8 mouse cellular contexts compared by ENCODE assay signal in the genomic region with DNA sequence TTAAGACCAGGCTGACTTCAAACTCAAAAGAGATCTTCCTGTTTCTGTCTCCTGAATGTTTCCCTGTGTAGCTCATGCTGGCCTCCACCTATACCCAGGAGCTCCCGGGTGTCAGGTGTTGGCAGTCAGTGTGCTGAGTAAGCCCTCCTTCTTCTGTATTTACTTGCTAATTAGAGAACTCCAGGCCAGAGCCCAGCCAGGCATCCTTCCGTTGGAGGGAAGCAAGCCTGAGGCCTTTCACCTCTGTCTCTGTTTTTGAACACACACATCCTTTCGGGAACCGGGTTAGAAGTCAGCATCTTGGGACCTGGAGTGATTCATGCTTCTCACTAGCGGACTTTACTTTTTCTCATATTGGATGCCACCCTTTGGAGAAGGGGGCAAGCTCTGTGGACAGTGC. TPM values are rescaled to one million over a fixed set of nuclear protein-coding genes. Genes with fewer than 3 reads are reported as not detected.
DNase-seq lines count a peak whose midpoint lies in the region; ATAC-seq and TF ChIP-seq lines count a peak whose summit lies in the region.

No protein-coding gene starts in this region.

- 47% methylated on average over 5 of the region's 5 CpGs for WGBS in lung, postnatal 0 days
- 73% methylated on average over 5 of the region's 5 CpGs for WGBS in forebrain, embryonic 12.5 days
- whole genome bisulfite sequencing in limb, embryonic 12.5 days, result 72% methylated on average over 5 of the region's 5 CpGs

- H3K4me2 ChIP-seq in lung, postnatal 0 days (replicated peaks; ENCODE audit: low read depth, low read length), result peak overlapping the region; percentile 82; the same call in 1 of the 2 replicates
- peak overlapping the region; percentile 83 for H3K4me2 ChIP-seq in forebrain, embryonic 12.5 days
- H3K4me2 ChIP-seq in limb, embryonic 12.5 days, result peak overlapping the region; percentile 85

- no peaks in the 10 kb centered on the region for H3K27me3 ChIP-seq in lung, postnatal 0 days (replicated peaks; ENCODE audit: insufficient read depth, low read length)
- H3K27me3 ChIP-seq in forebrain, embryonic 12.5 days, result no peaks in the 10 kb centered on the region
- no peaks in the 10 kb centered on the region for H3K27me3 ChIP-seq in limb, embryonic 12.5 days
- no peaks in the 10 kb centered on the region for H3K27me3 ChIP-seq in splenic B cell, adult 2 months (ENCODE audit: control insufficient read depth, insufficient read depth, low read length, poor library complexity, severe bottlenecking)

- TF ChIP-seq EP300 in lung, postnatal 0 days (IDR thresholded peaks at IDR 0.05), result no peak

- DNase-seq in lung, postnatal 0 days (ENCODE audit: low spot score), result no peak
- no peak for DNase-seq in lung, postnatal 14 days
- DNase-seq in splenic B cell, adult 2 months (ENCODE audit: low read depth, low spot score), result peak; percentile 31
- no peak for DNase-seq in natural killer cell, adult 2 months (ENCODE audit: low spot score in 2 of 2)
- DNase-seq in spleen, postnatal 14 days (ENCODE audit: low spot score in 2 of 2), result no peak
- DNase-seq in lung, postnatal 25 days (ENCODE audit: low spot score), result no peak

- peaks cover 10% of the 10 kb centered on the region; the same call in 1 of the 2 replicates for H3K36me3 ChIP-seq in lung, postnatal 0 days (ENCODE audit: insufficient read depth, low read length)
- peaks cover 28% of the 10 kb centered on the region for H3K36me3 ChIP-seq in forebrain, embryonic 12.5 days (replicated peaks)
- peaks cover 45% of the 10 kb centered on the region for H3K36me3 ChIP-seq in limb, embryonic 12.5 days
- no peaks in the 10 kb centered on the region for H3K36me3 ChIP-seq in splenic B cell, adult 2 months (ENCODE audit: control insufficient read depth, insufficient read depth, low read length, poor library complexity, severe bottlenecking)

- H3K4me3 ChIP-seq in lung, postnatal 0 days (ENCODE audit: low read depth, low read length), result 0 out of 2 replicates have a peak overlapping the region, but pooled peaks have one; percentile 66
- peak overlapping the region; percentile 71 for H3K4me3 ChIP-seq in forebrain, embryonic 12.5 days (replicated peaks)
- peak overlapping the region; percentile 60 for H3K4me3 ChIP-seq in limb, embryonic 12.5 days (replicated peaks)

- H3K4me1 ChIP-seq in lung, postnatal 0 days (ENCODE audit: insufficient read depth, low read depth, low read length), result peaks cover 14% of the 10 kb centered on the region
- H3K4me1 ChIP-seq in forebrain, embryonic 12.5 days, result peaks cover 20% of the 10 kb centered on the region
- H3K4me1 ChIP-seq in limb, embryonic 12.5 days (replicated peaks), result peaks cover 12% of the 10 kb centered on the region

- no peak for TF ChIP-seq CTCF in lung, postnatal 0 days (IDR thresholded peaks at IDR 0.05)

- H3K9ac ChIP-seq in lung, postnatal 0 days (replicated peaks; ENCODE audit: low read depth), result no peak overlapping the region
- no peak overlapping the region for H3K9ac ChIP-seq in forebrain, embryonic 12.5 days
- no peak overlapping the region for H3K9ac ChIP-seq in limb, embryonic 12.5 days (replicated peaks)

- no peaks in the 10 kb centered on the region for H3K9me3 ChIP-seq in lung, postnatal 0 days (ENCODE audit: low read length)
- H3K9me3 ChIP-seq in forebrain, embryonic 12.5 days, result 0 out of 2 replicates have a peak, but pooled peaks cover 5% of the 10 kb centered on the region
- H3K9me3 ChIP-seq in limb, embryonic 12.5 days, result 0 out of 2 replicates have a peak, but pooled peaks cover 7% of the 10 kb centered on the region

- no peak for ATAC-seq in lung, postnatal 0 days
- ATAC-seq in forebrain, embryonic 12.5 days (ENCODE audit: low FRiP score), result no peak
- ATAC-seq in limb, embryonic 12.5 days (ENCODE audit: insufficient number of reproducible peaks, insufficient read depth, low FRiP score, low TSS enrichment, low read depth), result no peak

- peak overlapping the region; percentile 99; the same call in 1 of the 2 replicates for H3K27ac ChIP-seq in lung, postnatal 0 days (ENCODE audit: low read length)
- no peak overlapping the region for H3K27ac ChIP-seq in forebrain, embryonic 12.5 days
- no peak overlapping the region for H3K27ac ChIP-seq in limb, embryonic 12.5 days

RNA-seq across cellular contexts. Expression of a gene that starts 1.4 kb away (rescaled TPM):
- polyA plus RNA-seq in lung, postnatal 0 days (2015; fragmentation: Nextera tagmentation; extraction: Ambion mirVana), result 4.9 and 6.4 TPM in 2 replicates
- 15.7 and 23.4 TPM in 2 replicates for polyA plus RNA-seq in forebrain, embryonic 12.5 days (2016; fragmentation: Nextera tagmentation; extraction: Ambion mirVana)
- 9.7 and 12.0 TPM in 2 replicates for polyA plus RNA-seq in limb, embryonic 12.5 days (2016; fragmentation: Nextera tagmentation; extraction: Ambion mirVana)

RNA-seq across cellular contexts. Expression of a gene that starts 1.5 kb away (rescaled TPM):
- polyA plus RNA-seq in lung, postnatal 0 days (2015; fragmentation: Nextera tagmentation; extraction: Ambion mirVana), result 185 and 209 TPM in 2 replicates
- polyA plus RNA-seq in forebrain, embryonic 12.5 days (2016; fragmentation: Nextera tagmentation; extraction: Ambion mirVana), result 322 and 326 TPM in 2 replicates
- 345 and 359 TPM in 2 replicates for polyA plus RNA-seq in limb, embryonic 12.5 days (2016; fragmentation: Nextera tagmentation; extraction: Ambion mirVana)

RNA-seq across cellular contexts. Expression of a gene that starts 14.6 kb away (rescaled TPM):
- 59.8 and 65.6 TPM in 2 replicates for polyA plus RNA-seq in lung, postnatal 0 days (2015; fragmentation: Nextera tagmentation; extraction: Ambion mirVana)
- polyA plus RNA-seq in forebrain, embryonic 12.5 days (2016; fragmentation: Nextera tagmentation; extraction: Ambion mirVana), result 87.0 and 92.7 TPM in 2 replicates
- 75.4 and 79.3 TPM in 2 replicates for polyA plus RNA-seq in limb, embryonic 12.5 days (2016; fragmentation: Nextera tagmentation; extraction: Ambion mirVana)

RNA-seq across cellular contexts. Expression of a gene that starts 25.9 kb away (rescaled TPM):
- 189 and 207 TPM in 2 replicates for polyA plus RNA-seq in lung, postnatal 0 days (2015; fragmentation: Nextera tagmentation; extraction: Ambion mirVana)
- 61.9 and 64.6 TPM in 2 replicates for polyA plus RNA-seq in forebrain, embryonic 12.5 days (2016; fragmentation: Nextera tagmentation; extraction: Ambion mirVana)
- polyA plus RNA-seq in limb, embryonic 12.5 days (2016; fragmentation: Nextera tagmentation; extraction: Ambion mirVana), result 83.6 and 84.0 TPM in 2 replicates
